Mouse (Mus musculus) forebrain, embryonic 14.5 days (tissue): ENCODE measurements around the gene Arhgef7. TPM values are rescaled to one million over a fixed set of nuclear protein-coding genes. Genes with fewer than 3 reads are reported as not detected.

ENCODE experiments used
- polyA plus RNA-seq: library from polyadenylated mRNA; unstranded; fragments of >200 nt; fragmentation: Nextera tagmentation; extraction: Ambion mirVana; gene quantifications from 2 replicates; pipeline ENCODE4 v1.2.1, GENCODE M21; 2014

The Arhgef7 gene
- polyA plus RNA-seq, 1 experiment from 2014 or later: 62.2 TPM

Other genes with a start within 250 kb of the Arhgef7 start
- gene Rab20, start 249.0 kb upstream of the Arhgef7 start, polyA plus RNA-seq: 0.66 and 1.0 TPM in 2 replicates
- 158 and 170 TPM in 2 replicates for gene Naxd, start 230.2 kb upstream of the Arhgef7 start, polyA plus RNA-seq
- gene Cars2, start 176.9 kb upstream of the Arhgef7 start, polyA plus RNA-seq: 26.0 and 30.5 TPM in 2 replicates
- gene Ing1, start 172.2 kb upstream of the Arhgef7 start, polyA plus RNA-seq: 49.1 and 50.8 TPM in 2 replicates
- 98.8 and 118 TPM in 2 replicates for gene Ankrd10, start 92.0 kb upstream of the Arhgef7 start, polyA plus RNA-seq
- not detected in 2 replicates for gene 1700016D06Rik, start 26.7 kb upstream of the Arhgef7 start, polyA plus RNA-seq
- gene Tex29, start 112.8 kb downstream of the Arhgef7 start, polyA plus RNA-seq: 0.58 TPM in 1 of 2 replicates, not detected in the other